Mouse (Mus musculus) CH12.LX (cell line): ENCODE data around the gene 6330403K07Rik. TPM values are rescaled to one million over a fixed set of nuclear protein-coding genes. Genes with fewer than 3 reads are reported as not detected.
A peak's percentile ranks its signal among the peaks of the same experiment; 100 is the strongest.

Experiments used
- DNase-seq: peaks from one replicate; pipeline ENCODE4 v3.0.0-alpha.2; 2013; ENCODE audit errors: extremely low read depth
- H3K27ac ChIP-seq: 2 replicates; pipeline ENCODE4 v1.5.1; 2012; ENCODE audit warnings: low read depth, mild to moderate bottlenecking, control low read depth, moderate library complexity; ENCODE audit not compliant: insufficient read depth
- H3K27me3 ChIP-seq: replicated peaks from 2 replicates; pipeline ENCODE3; 2012; ENCODE audit warnings: inconsistent platforms
- H3K36me3 ChIP-seq, 2 experiments: replicated peaks in 1 of 2; 2 replicates each; pipeline versions ENCODE3 to v1.6.1; 2012; ENCODE audit warnings: inconsistent platforms in 1 of 2, low read length in 1 of 2, mild to moderate bottlenecking in 1 of 2, mixed read lengths in 1 of 2, moderate library complexity in 1 of 2; ENCODE audit not compliant: control insufficient read depth in 1 of 2, insufficient read depth in 1 of 2
- H3K4me1 ChIP-seq, 2 experiments: 2 replicates each; pipeline ENCODE4 v1.6.1; 2012; ENCODE audit warnings: inconsistent platforms in 1 of 2, moderate library complexity in 1 of 2; ENCODE audit not compliant: insufficient read depth in 2 of 2, control insufficient read depth in 1 of 2
- H3K4me2 ChIP-seq: 2 replicates; pipeline ENCODE4 v1.6.1; 2012; ENCODE audit warnings: low read depth, mild to moderate bottlenecking, control low read depth; ENCODE audit not compliant: poor library complexity, insufficient read depth, severe bottlenecking
- H3K4me3 ChIP-seq, 3 experiments: fragments of 150-350 bp in 1 of 3; sonication (generic) in 1 of 3; replicated peaks in 1 of 3; 2 replicates each; pipeline versions ENCODE3 to v1.5.1; 2011 to 2012; ENCODE audit warnings: low read depth in 2 of 3, low read length in 2 of 3, mild to moderate bottlenecking in 2 of 3, moderate library complexity in 2 of 3, control low read depth in 1 of 3, improper control_type of control experiment in 1 of 3, inconsistent platforms in 1 of 3, mixed read lengths in 1 of 3; ENCODE audit not compliant: poor library complexity in 1 of 3
- H3K79me2 ChIP-seq: replicated peaks from 2 replicates; pipeline ENCODE4 v1.6.1; 2012; ENCODE audit warnings: mild to moderate bottlenecking, moderate library complexity; ENCODE audit not compliant: control insufficient read depth, poor library complexity, insufficient read depth, severe bottlenecking; ENCODE audit errors: extremely low read depth
- H3K9ac ChIP-seq: 2 replicates; pipeline ENCODE4 v1.6.1; 2012; ENCODE audit warnings: low read depth, mild to moderate bottlenecking, control low read depth, moderate library complexity; ENCODE audit not compliant: insufficient read depth
- H3K9me3 ChIP-seq: replicated peaks from 2 replicates; pipeline ENCODE3; 2012; ENCODE audit warnings: low read length, inconsistent platforms, mixed read lengths
- BHLHE40 ChIP-seq: IDR thresholded peaks from 2 replicates; pipeline ENCODE4 v1.6.1; 2011; ENCODE audit warnings: mild to moderate bottlenecking, low read depth, low read length, improper control_type of control experiment
- CHD1 ChIP-seq: IDR thresholded peaks from 2 replicates; pipeline ENCODE4 v1.6.1; 2012; ENCODE audit warnings: low read depth, low read length, improper control_type of control experiment, inconsistent platforms
- CHD2 ChIP-seq: IDR thresholded peaks from 2 replicates; pipeline ENCODE4 v1.6.1; 2011; ENCODE audit warnings: low read length, improper control_type of control experiment
- CTCF ChIP-seq, 2 experiments: IDR thresholded peaks in 1 of 2; conservative IDR thresholded peaks in 1 of 2; 2 replicates each; pipeline ENCODE4 v1.5.1; 2011 to 2012; ENCODE audit warnings: low read depth in 2 of 2, low read length in 2 of 2, improper control_type of control experiment in 1 of 2, inconsistent platforms in 1 of 2, mild to moderate bottlenecking in 1 of 2, moderate library complexity in 1 of 2
- E2F4 ChIP-seq: IDR thresholded peaks from 2 replicates; pipeline ENCODE4 v1.6.1; 2011; ENCODE audit warnings: low read depth, low read length, improper control_type of control experiment; ENCODE audit not compliant: insufficient replicate concordance
- ELF1 ChIP-seq: IDR thresholded peaks from 2 replicates; pipeline ENCODE4 v1.6.1; 2014; ENCODE audit warnings: low read depth, mild to moderate bottlenecking, inconsistent platforms, low read length, improper control_type of control experiment
- EP300 ChIP-seq: IDR thresholded peaks from 2 replicates; pipeline ENCODE4 v1.6.1; 2011; ENCODE audit warnings: low read length, improper control_type of control experiment
- ETS1 ChIP-seq: conservative IDR thresholded peaks from 2 replicates; pipeline ENCODE4 v1.6.1; 2012; ENCODE audit warnings: low read depth, mild to moderate bottlenecking, inconsistent platforms, low read length, improper control_type of control experiment, moderate library complexity
- GABPA ChIP-seq: IDR thresholded peaks from 2 replicates; pipeline ENCODE4 v1.6.1; 2012; ENCODE audit warnings: low read depth, low read length, improper control_type of control experiment, inconsistent platforms; ENCODE audit not compliant: insufficient replicate concordance
- HCFC1 ChIP-seq: IDR thresholded peaks from 2 replicates; pipeline ENCODE4 v1.6.1; 2012; ENCODE audit warnings: low read depth, mild to moderate bottlenecking, inconsistent platforms, low read length, improper control_type of control experiment
- IRF4 ChIP-seq: IDR thresholded peaks from 2 replicates; pipeline ENCODE4 v1.6.1; 2014; ENCODE audit warnings: low read depth, mild to moderate bottlenecking, inconsistent platforms, low read length, improper control_type of control experiment
- JUN ChIP-seq: IDR thresholded peaks from 2 replicates; pipeline ENCODE4 v1.6.1; 2011; ENCODE audit warnings: low read depth, mild to moderate bottlenecking, low read length, improper control_type of control experiment, moderate library complexity; ENCODE audit not compliant: insufficient read depth
- JUND ChIP-seq: conservative IDR thresholded peaks from 2 replicates; pipeline ENCODE4 v1.6.1; 2011; ENCODE audit warnings: low read depth, low read length, improper control_type of control experiment
- KAT2A ChIP-seq: IDR thresholded peaks from 2 replicates; pipeline ENCODE4 v1.6.1; 2012; ENCODE audit warnings: low read length, improper control_type of control experiment, inconsistent platforms; ENCODE audit not compliant: insufficient replicate concordance
- MAFK ChIP-seq: IDR thresholded peaks from 2 replicates; pipeline ENCODE4 v1.6.1; 2011; ENCODE audit warnings: low read length, improper control_type of control experiment; ENCODE audit not compliant: insufficient replicate concordance
- MAX ChIP-seq: IDR thresholded peaks from 2 replicates; pipeline ENCODE4 v1.6.1; 2011; ENCODE audit warnings: low read length, improper control_type of control experiment
- MAZ ChIP-seq: IDR thresholded peaks from 2 replicates; pipeline ENCODE4 v1.6.1; 2012; ENCODE audit warnings: low read depth, mild to moderate bottlenecking, inconsistent platforms, low read length, improper control_type of control experiment, moderate library complexity
- MEF2A ChIP-seq: IDR thresholded peaks from 2 replicates; pipeline ENCODE4 v1.6.1; 2014; ENCODE audit warnings: low read depth, mild to moderate bottlenecking, inconsistent platforms, low read length, improper control_type of control experiment, borderline replicate concordance
- MXI1 ChIP-seq: IDR thresholded peaks from 2 replicates; pipeline ENCODE4 v1.6.1; 2011; ENCODE audit warnings: mild to moderate bottlenecking, low read depth, low read length, improper control_type of control experiment
- MYC ChIP-seq: IDR thresholded peaks from 2 replicates; pipeline ENCODE4 v1.6.1; 2011; ENCODE audit warnings: low read depth, mild to moderate bottlenecking, improper control_type of control experiment, low read length
- NELFE ChIP-seq: IDR thresholded peaks from 2 replicates; pipeline ENCODE4 v1.6.1; 2011; ENCODE audit warnings: low read depth, low read length, improper control_type of control experiment
- NRF1 ChIP-seq: IDR thresholded peaks from 2 replicates; pipeline ENCODE4 v1.6.1; 2014; ENCODE audit warnings: low read depth, mild to moderate bottlenecking, inconsistent platforms, low read length, improper control_type of control experiment, moderate library complexity
- PAX5 ChIP-seq: IDR thresholded peaks from 2 replicates; pipeline ENCODE4 v1.6.1; 2012; ENCODE audit warnings: low read length, inconsistent platforms, mixed read lengths
- POLR2A ChIP-seq: IDR thresholded peaks from 2 replicates; pipeline ENCODE4 v1.6.1; 2011; ENCODE audit warnings: low read depth, mild to moderate bottlenecking, improper control_type of control experiment, low read length
- POLR2AphosphoS2 ChIP-seq: IDR thresholded peaks from 2 replicates; pipeline ENCODE4 v1.6.1; 2011; ENCODE audit warnings: low read depth, low read length, improper control_type of control experiment
- RAD21 ChIP-seq: IDR thresholded peaks from 2 replicates; pipeline ENCODE4 v1.6.1; 2011; ENCODE audit warnings: low read depth, mild to moderate bottlenecking, low read length, improper control_type of control experiment, moderate library complexity
- RCOR1 ChIP-seq: conservative IDR thresholded peaks from 2 replicates; pipeline ENCODE4 v1.6.1; 2012; ENCODE audit warnings: low read depth, mild to moderate bottlenecking, inconsistent platforms, low read length, improper control_type of control experiment
- SIN3A ChIP-seq: IDR thresholded peaks from 2 replicates; pipeline ENCODE4 v1.6.1; 2012; ENCODE audit warnings: low read length, improper control_type of control experiment, inconsistent platforms
- SMC3 ChIP-seq: IDR thresholded peaks from 2 replicates; pipeline ENCODE4 v1.6.1; 2011; ENCODE audit warnings: low read depth, low read length, improper control_type of control experiment
- TBP ChIP-seq: conservative IDR thresholded peaks from 2 replicates; pipeline ENCODE4 v1.6.1; 2011; ENCODE audit warnings: low read depth, low read length, improper control_type of control experiment
- TCF12 ChIP-seq: IDR thresholded peaks from 2 replicates; pipeline ENCODE4 v1.6.1; 2014; ENCODE audit warnings: low read depth, mild to moderate bottlenecking, inconsistent platforms, low read length, improper control_type of control experiment
- UBTF ChIP-seq: IDR thresholded peaks from 2 replicates; pipeline ENCODE4 v1.6.1; 2012; ENCODE audit warnings: low read depth, mild to moderate bottlenecking, inconsistent platforms, low read length, improper control_type of control experiment, moderate library complexity
- USF1 ChIP-seq: IDR thresholded peaks from 2 replicates; pipeline ENCODE4 v1.6.1; 2014; ENCODE audit warnings: low read depth, mild to moderate bottlenecking, inconsistent platforms, low read length, improper control_type of control experiment
- USF2 ChIP-seq: conservative IDR thresholded peaks from 2 replicates; pipeline ENCODE4 v1.6.1; 2011; ENCODE audit warnings: low read depth, low read length, improper control_type of control experiment
- ZC3H11A ChIP-seq: IDR thresholded peaks from 2 replicates; pipeline ENCODE4 v1.6.1; 2012; ENCODE audit warnings: low read depth, mild to moderate bottlenecking, inconsistent platforms, low read length, improper control_type of control experiment
- ZKSCAN1 ChIP-seq: IDR thresholded peaks from 2 replicates; pipeline ENCODE4 v1.6.1; 2012; ENCODE audit warnings: low read depth, inconsistent platforms, low read length, improper control_type of control experiment, borderline replicate concordance
- ZMIZ1 ChIP-seq: IDR thresholded peaks from 2 replicates; pipeline ENCODE4 v1.6.1; 2012; ENCODE audit warnings: low read depth, mild to moderate bottlenecking, inconsistent platforms, low read length, improper control_type of control experiment
- ZNF384 ChIP-seq: IDR thresholded peaks from 2 replicates; pipeline ENCODE4 v1.6.1; 2012; ENCODE audit warnings: low read depth, low read length, improper control_type of control experiment, inconsistent platforms
- dilution Hi-C: fragments of 300-500 bp; cut with MboI; formaldehyde crosslinking; loops from 2 replicates; pipeline ENCODE4 v1.14.3; 2020; ENCODE audit warnings: low sequenced_read_pairs; ENCODE audit not compliant: extremely low pct_unique_long_range_greater_than_20kb, extremely low pct_ligation_motif_present
- in situ Hi-C: fragments of 300-500 bp; cut with MboI; formaldehyde crosslinking; loops from 3 replicates; pipeline ENCODE4 v1.14.3; 2019; ENCODE audit warnings: low sequenced_read_pairs, low pct_ligation_motif_present, low pct_unique_long_range_greater_than_20kb, mixed read lengths
- polyA plus RNA-seq: library from polyadenylated mRNA; unstranded; fragments of >175 nt; gene quantifications from 2 replicates; pipeline ENCODE4 v1.2.1, GENCODE M21; 2012; ENCODE audit warnings: low read depth; ENCODE audit not compliant: insufficient read length
- total RNA-seq, 2 experiments: library from RNA; depleted of rRNA; stranded (reverse); fragments of 300-350 nt in 1 of 2; fragments of >200 nt in 1 of 2; gene quantifications; 2 replicates each; pipeline ENCODE4 v1.2.3; 2012 to 2014

Gene 6330403K07Rik
- total and polyA plus RNA-seq, 3 experiments: 0.20 TPM; not detected in 2

GRCm38 (mm10) chr11:71018416-71019200 lies 14.7 kb downstream of the 6330403K07Rik start:
- in situ Hi-C loops: no loop called here
- Histone ChIP-seq H3K4me1 (peaks cover 8 to 62% of the 10 kb centered on the region in 2 experiments), H3K27me3 (no peaks in the 10 kb centered on the region)
- TF ChIP-seq EP300 (peak; percentile 46; the same call in 1 of the 2 replicates), SMC3 (no peak), RCOR1 (no peak; the same call in 1 of the 2 replicates), MAFK (no peak), BHLHE40 (peak; percentile 36), IRF4 (no peak; the same call in 1 of the 2 replicates), MAZ (peak; percentile 14; the same call in 1 of the 2 replicates), JUND (no peak), ELF1 (no peak), JUN (no peak), ZMIZ1 (no peak), ZKSCAN1 (no peak), MXI1 (peak; percentile 90), UBTF (peak; percentile 70; the same call in 1 of the 2 replicates), NELFE (no peak; the same call in 1 of the 2 replicates), USF2 (peak; percentile 87), CTCF (conservative IDR thresholded peaks at IDR 0.05 in 1 of 2, IDR thresholded peaks at IDR 0.05 in 1 of 2; ENCODE audit: low read depth in 2 of 2, low read length in 2 of 2) (no peak), POLR2A (no peak), ETS1 (no peak), GABPA (no peak), PAX5 (no peak), POLR2AphosphoS2 (0 out of 2 replicates have a peak, but pooled peaks have one; percentile 5), TCF12 (no peak), NRF1 (no peak), TBP (0 out of 2 replicates have a peak, but pooled peaks have one; percentile 10), CHD2 (no peak), E2F4 (no peak), MYC (peak; percentile 88), RAD21 (no peak), SIN3A (peak; percentile 95), HCFC1 (no peak), ZC3H11A (no peak), MAX (peak; percentile 90), KAT2A (no peak), ZNF384 (no peak), USF1 (peak; percentile 81), CHD1 (0 out of 2 replicates have a peak, but pooled peaks have one; percentile 85), MEF2A (peak; percentile 17; the same call in 1 of the 2 replicates)
- TF ChIP-seq, all 38 proteins: peak for 14
- dilution Hi-C loops: no loop called here
- Histone ChIP-seq H3K36me3 (peaks cover 14 to 60% of the 10 kb centered on the region in 2 experiments), H3K9ac (peak overlapping the region; percentile 93), H3K9me3 (no peaks in the 10 kb centered on the region), H3K27ac (peak overlapping the region; percentile 71), H3K79me2 (peaks cover 77% of the 10 kb centered on the region), H3K4me2 (peak overlapping the region; percentile 91), H3K4me3 (peak overlapping the region; percentile 80 to 92 (median 87))
- no peak for DNase-seq
